Mouse (Mus musculus): Measurements from ENCODE around the gene Cyp2c23. TPM values are rescaled to one million over a fixed set of nuclear protein-coding genes. Genes with fewer than 3 reads are reported as not detected.

The Cyp2c23 gene
- total and polyA plus RNA-seq, 2 experiments from 2014 or later: not detected

GRCm38 (mm10) chr19:44004261-44004660, 24.7 kb downstream of the Cyp2c23 start:
- Histone ChIP-seq H3K9ac (replicated peaks; ENCODE audit: low read length, poor library complexity, severe bottlenecking) (no peak overlapping the region), H3K4me1 (ENCODE audit: insufficient read depth, low read length) (no peaks in the 10 kb centered on the region), H3K36me3 (ENCODE audit: insufficient read depth, low read length) (no peaks in the 10 kb centered on the region), H3K9me3 (ENCODE audit: low read length) (no peaks in the 10 kb centered on the region), H3K27ac (ENCODE audit: low read depth, low read length) (no peak overlapping the region), H3K4me3 (ENCODE audit: low read depth, low read length) (no peak overlapping the region), H3K4me2 (ENCODE audit: low read depth, low read length, poor library complexity, severe bottlenecking) (no peak overlapping the region), H3K27me3 (ENCODE audit: insufficient read depth, low read length) (no peaks in the 10 kb centered on the region)
- DNase-seq (ENCODE audit: low spot score): no peak
- no peak for TF ChIP-seq CTCF (IDR thresholded peaks at IDR 0.05)
- ATAC-seq (ENCODE audit: low FRiP score): no peak
- 95% methylated on average over 2 of the region's 2 CpGs for WGBS

- no peak overlapping the region for H3K4me2 ChIP-seq (ENCODE audit: low read depth, low read length, poor library complexity, severe bottlenecking)
- no peaks in the 10 kb centered on the region for H3K27me3 ChIP-seq (ENCODE audit: insufficient read depth, low read length)
- H3K4me1 ChIP-seq (ENCODE audit: insufficient read depth, low read length): no peaks in the 10 kb centered on the region
- no peak for TF ChIP-seq CTCF (IDR thresholded peaks at IDR 0.05)
- no peak overlapping the region for H3K4me3 ChIP-seq (ENCODE audit: low read depth, low read length)
- DNase-seq (ENCODE audit: low spot score) (no peak), ATAC-seq (ENCODE audit: low FRiP score) (no peak)
- H3K9me3 ChIP-seq (ENCODE audit: low read length): no peaks in the 10 kb centered on the region
- WGBS: 70% methylated on average over 5 of the region's 5 CpGs
- no peak overlapping the region for H3K9ac ChIP-seq (replicated peaks; ENCODE audit: low read length, poor library complexity, severe bottlenecking)
- H3K36me3 ChIP-seq (ENCODE audit: insufficient read depth, low read length): no peaks in the 10 kb centered on the region
- H3K27ac ChIP-seq (ENCODE audit: low read depth, low read length): no peak overlapping the region
These were observed 28.3 kb downstream of the Cyp2c23 start for GRCm38 (mm10) chr19:44000720-44001119.

- ATAC-seq (ENCODE audit: low FRiP score) (no peak), DNase-seq (ENCODE audit: low spot score) (no peak)
- H3K4me2 ChIP-seq (ENCODE audit: low read depth, low read length, poor library complexity, severe bottlenecking): no peak overlapping the region
- H3K27me3 ChIP-seq (ENCODE audit: insufficient read depth, low read length): no peaks in the 10 kb centered on the region
- WGBS: 89% methylated on average over 1 of the region's 1 CpGs
- no peak for TF ChIP-seq CTCF (IDR thresholded peaks at IDR 0.05)
- H3K9me3 ChIP-seq (ENCODE audit: low read length): no peaks in the 10 kb centered on the region
- no peak overlapping the region for H3K27ac ChIP-seq (ENCODE audit: low read depth, low read length)
- H3K9ac ChIP-seq (replicated peaks; ENCODE audit: low read length, poor library complexity, severe bottlenecking): no peak overlapping the region
- H3K36me3 ChIP-seq (ENCODE audit: insufficient read depth, low read length): no peaks in the 10 kb centered on the region
- H3K4me1 ChIP-seq (ENCODE audit: insufficient read depth, low read length): no peaks in the 10 kb centered on the region
- H3K4me3 ChIP-seq (ENCODE audit: low read depth, low read length): no peak overlapping the region
These were observed 28.9 kb downstream of the Cyp2c23 start for GRCm38 (mm10) chr19:44000061-44000460.

- Histone ChIP-seq H3K4me1 (ENCODE audit: insufficient read depth, low read length) (no peaks in the 10 kb centered on the region), H3K4me3 (ENCODE audit: low read depth, low read length) (no peak overlapping the region), H3K27ac (ENCODE audit: low read depth, low read length) (no peak overlapping the region), H3K9ac (replicated peaks; ENCODE audit: low read length, poor library complexity, severe bottlenecking) (no peak overlapping the region), H3K9me3 (ENCODE audit: low read length) (no peaks in the 10 kb centered on the region), H3K27me3 (ENCODE audit: insufficient read depth, low read length) (no peaks in the 10 kb centered on the region), H3K36me3 (ENCODE audit: insufficient read depth, low read length) (no peaks in the 10 kb centered on the region), H3K4me2 (ENCODE audit: low read depth, low read length, poor library complexity, severe bottlenecking) (no peak overlapping the region)
- no peak for DNase-seq (ENCODE audit: low spot score)
- no peak for TF ChIP-seq CTCF (IDR thresholded peaks at IDR 0.05)
- ATAC-seq (ENCODE audit: low FRiP score): no peak
- 89% methylated on average over 11 of the region's 11 CpGs for WGBS
These were observed 30.0 kb downstream of the Cyp2c23 start for GRCm38 (mm10) chr19:43998802-43999527.

- ATAC-seq (ENCODE audit: low FRiP score) (no peak), DNase-seq (ENCODE audit: low spot score) (no peak)
- Histone ChIP-seq H3K27me3 (ENCODE audit: insufficient read depth, low read length) (no peaks in the 10 kb centered on the region), H3K36me3 (ENCODE audit: insufficient read depth, low read length) (no peaks in the 10 kb centered on the region), H3K9me3 (ENCODE audit: low read length) (no peaks in the 10 kb centered on the region), H3K4me2 (ENCODE audit: low read depth, low read length, poor library complexity, severe bottlenecking) (no peak overlapping the region), H3K27ac (ENCODE audit: low read depth, low read length) (no peak overlapping the region), H3K4me1 (ENCODE audit: insufficient read depth, low read length) (no peaks in the 10 kb centered on the region), H3K4me3 (ENCODE audit: low read depth, low read length) (no peak overlapping the region), H3K9ac (replicated peaks; ENCODE audit: low read length, poor library complexity, severe bottlenecking) (no peak overlapping the region)
- WGBS: 82% methylated on average over 10 of the region's 10 CpGs
- TF ChIP-seq CTCF (IDR thresholded peaks at IDR 0.05): no peak
These were observed 30.9 kb downstream of the Cyp2c23 start for GRCm38 (mm10) chr19:43998101-43998500.

- no peak overlapping the region for H3K9ac ChIP-seq (replicated peaks; ENCODE audit: low read length, poor library complexity, severe bottlenecking)
- H3K27me3 ChIP-seq (ENCODE audit: insufficient read depth, low read length): no peaks in the 10 kb centered on the region
- WGBS: 85% methylated on average over 7 of the region's 7 CpGs
- no peaks in the 10 kb centered on the region for H3K9me3 ChIP-seq (ENCODE audit: low read length)
- no peak for TF ChIP-seq CTCF (IDR thresholded peaks at IDR 0.05)
- DNase-seq (ENCODE audit: low spot score) (no peak), ATAC-seq (ENCODE audit: low FRiP score) (no peak)
- H3K27ac ChIP-seq (ENCODE audit: low read depth, low read length): no peak overlapping the region
- no peak overlapping the region for H3K4me2 ChIP-seq (ENCODE audit: low read depth, low read length, poor library complexity, severe bottlenecking)
- H3K4me3 ChIP-seq (ENCODE audit: low read depth, low read length): no peak overlapping the region
- H3K4me1 ChIP-seq (ENCODE audit: insufficient read depth, low read length): no peaks in the 10 kb centered on the region
- no peaks in the 10 kb centered on the region for H3K36me3 ChIP-seq (ENCODE audit: insufficient read depth, low read length)
These were observed 33.6 kb downstream of the Cyp2c23 start for GRCm38 (mm10) chr19:43995427-43995826.

All from midbrain, postnatal 0 days (tissue).